Mouse (Mus musculus) R1 (cell line): Measurements from ENCODE around the gene Atf7ip.
"Not testable (repeated sequence)": the region's sequence is repeated elsewhere in the genome, so short reads cannot be mapped to it uniquely, and the experiment has no call there.

Experiments
- DNase-seq: peaks from one replicate; pipeline ENCODE4 v3.0.0-alpha.2; 2018; ENCODE audit warnings: low read depth, low spot score

The Atf7ip gene

GRCm38 (mm10) chr6:136505867-136506266 lies at the start of gene Atf7ip:
Gene Atf7ip, plus strand, starts transcription at chr6:136506167.
- DNase-seq = not testable (repeated sequence)

- no peak for DNase-seq
Observed at GRCm38 (mm10) chr6:136456302-136456701, 49.7 kb upstream of the Atf7ip start.

- no peak for DNase-seq
Observed at GRCm38 (mm10) chr6:136459156-136459555, 46.8 kb upstream of the Atf7ip start.

GRCm38 (mm10) chr6:136463491-136463890 lies 42.5 kb upstream of the Atf7ip start:
- peak; percentile 65 for DNase-seq

- DNase-seq = no peak
Observed at GRCm38 (mm10) chr6:136464121-136464621, 41.8 kb upstream of the Atf7ip start.

- no peak for DNase-seq
Observed at GRCm38 (mm10) chr6:136465021-136465420, 40.9 kb upstream of the Atf7ip start.

- DNase-seq = peak; percentile 98
Observed at GRCm38 (mm10) chr6:136465959-136466381, 40.0 kb upstream of the Atf7ip start.

GRCm38 (mm10) chr6:136466956-136467750 lies 38.8 kb upstream of the Atf7ip start:
- peak; percentile 91 for DNase-seq

- DNase-seq = peak; percentile 46
Observed at GRCm38 (mm10) chr6:136467837-136468236, 38.1 kb upstream of the Atf7ip start.

- DNase-seq = peak; percentile 100
Observed at GRCm38 (mm10) chr6:136468401-136468912, 37.5 kb upstream of the Atf7ip start.

GRCm38 (mm10) chr6:136468974-136469792 lies 36.8 kb upstream of the Atf7ip start:
- peak; percentile 94 for DNase-seq

- no peak for DNase-seq
Observed at GRCm38 (mm10) chr6:136469807-136470206, 36.2 kb upstream of the Atf7ip start.

GRCm38 (mm10) chr6:136470321-136471230 lies 35.4 kb upstream of the Atf7ip start:
- peak; percentile 99 for DNase-seq

GRCm38 (mm10) chr6:136471601-136472000 lies 34.4 kb upstream of the Atf7ip start:
- peak; percentile 81 for DNase-seq

GRCm38 (mm10) chr6:136472779-136473178 lies 33.2 kb upstream of the Atf7ip start:
- DNase-seq = peak; percentile 41

GRCm38 (mm10) chr6:136473472-136474129 lies 32.4 kb upstream of the Atf7ip start:
- DNase-seq = no peak

- DNase-seq = peak; percentile 68
Observed at GRCm38 (mm10) chr6:136475171-136475860, 30.7 kb upstream of the Atf7ip start.

- DNase-seq = no peak
Observed at GRCm38 (mm10) chr6:136477878-136478277, 28.1 kb upstream of the Atf7ip start.

- no peak for DNase-seq
Observed at GRCm38 (mm10) chr6:136483531-136483930, 22.4 kb upstream of the Atf7ip start.

GRCm38 (mm10) chr6:136484093-136484492 lies 21.9 kb upstream of the Atf7ip start:
- no peak for DNase-seq
